Mouse (Mus musculus) ES-Bruce4 (cell line): ENCODE data around the gene Bag1.

ENCODE experiments used
- CTCF ChIP-seq: IDR thresholded peaks from one replicate; pipeline ENCODE4 v1.8.1; 2011; ENCODE audit warnings: low read depth, low read length
- EP300 ChIP-seq: IDR thresholded peaks from 2 replicates; pipeline ENCODE4 v1.6.1; 2011; ENCODE audit warnings: low read depth, low read length; ENCODE audit not compliant: insufficient read depth
- POLR2A ChIP-seq: IDR thresholded peaks from one replicate; pipeline ENCODE4 v1.8.1; 2011; ENCODE audit warnings: low read length; ENCODE audit not compliant: insufficient read depth

DNA sequence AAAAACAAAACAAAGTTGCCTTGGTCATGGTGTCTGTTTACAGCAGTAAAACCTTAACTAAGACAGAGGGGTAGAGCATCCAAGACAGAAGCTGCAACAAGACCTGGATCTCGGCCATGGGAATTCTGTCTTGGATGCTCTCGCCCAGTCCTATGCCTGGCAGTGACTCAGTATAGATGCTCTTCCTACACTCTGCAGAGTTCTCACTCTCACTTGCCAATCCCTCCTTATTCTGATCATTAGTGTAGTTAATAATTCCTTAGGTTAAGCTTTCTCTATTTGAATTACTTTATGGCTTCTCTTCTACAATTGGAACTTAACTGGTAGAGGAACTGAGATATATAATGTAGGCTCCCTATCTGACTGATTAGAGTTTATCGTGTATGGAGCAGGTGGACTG is 53.0 kb downstream of the Bag1 start:
- no peak for TF ChIP-seq CTCF
- TF ChIP-seq POLR2A = no peak
- TF ChIP-seq EP300 = no peak
